In genomic region chr6:3345924-3346597, GRCm38 (mm10) we compare ENCODE assay signal across 8 mouse cellular contexts. TPM values are rescaled to one million over a fixed set of nuclear protein-coding genes. Genes with fewer than 3 reads are reported as not detected.
DNase-seq lines count a peak whose midpoint lies in the region; ATAC-seq lines count a peak whose summit lies in the region.
"Not testable (repeated sequence)": the region's sequence is repeated elsewhere in the genome, so short reads cannot be mapped to it uniquely, and the experiment has no call there.

No protein-coding gene starts in this region.

- H3K4me3 ChIP-seq in hindbrain, embryonic 13.5 days; liver, embryonic 16.5 days (ENCODE audit: low read depth, low read length): not testable (repeated sequence)
- 0 out of 2 replicates have a peak overlapping the region, but pooled peaks have one; percentile 13 for H3K4me3 ChIP-seq in stomach, embryonic 15.5 days (replicated peaks)

- not testable (repeated sequence) for H3K27me3 ChIP-seq in hindbrain, embryonic 13.5 days; liver, embryonic 16.5 days (ENCODE audit: control insufficient read depth, insufficient read depth, low read depth, low read length); stomach, embryonic 15.5 days (replicated peaks)

- H3K27ac ChIP-seq in hindbrain, embryonic 13.5 days; liver, embryonic 16.5 days (ENCODE audit: low read length); stomach, embryonic 15.5 days: not testable (repeated sequence)

- not testable (repeated sequence) for H3K4me2 ChIP-seq in hindbrain, embryonic 13.5 days; liver, embryonic 16.5 days (ENCODE audit: low read depth, low read length); stomach, embryonic 15.5 days

- H3K4me1 ChIP-seq in hindbrain, embryonic 13.5 days (replicated peaks); liver, embryonic 16.5 days (ENCODE audit: control insufficient read depth, low read depth, low read length); stomach, embryonic 15.5 days: not testable (repeated sequence)

- 0 out of 2 replicates have a peak, but pooled peaks have one; percentile 46 for ATAC-seq in hindbrain, embryonic 13.5 days (ENCODE audit: low FRiP score)
- ATAC-seq in liver, embryonic 16.5 days (ENCODE audit: low read depth): peak; percentile 41; the same call in 1 of the 2 replicates
- ATAC-seq in stomach, embryonic 15.5 days (ENCODE audit: insufficient read depth, low FRiP score, low read depth): not testable (repeated sequence)

- H3K9ac ChIP-seq in hindbrain, embryonic 13.5 days; liver, embryonic 16.5 days (ENCODE audit: low read depth, low read length); stomach, embryonic 15.5 days: not testable (repeated sequence)

- peak; percentile 81 for DNase-seq in 416B (ENCODE audit: low read depth)
- DNase-seq in cerebellum, postnatal 14 days: peak; percentile 6 to 13
- peak; percentile 40 for DNase-seq in gastrocnemius, adult 18-20 months (ENCODE audit: low spot score)
- peak; percentile 64 to 73 for DNase-seq in kidney, postnatal 36 days
- peak; percentile 17 to 43 for DNase-seq in monocyte, adult 2 months (ENCODE audit: low read depth in 1 of 2, low spot score in 2 of 2)

- 21% methylated on average over 1 of the region's 1 CpGs for WGBS in hindbrain, embryonic 13.5 days
- 0% methylated on average over 1 of the region's 1 CpGs for WGBS in liver, embryonic 16.5 days (ENCODE audit: insufficient replicate concordance)
- 0% methylated on average over 1 of the region's 1 CpGs for WGBS in stomach, embryonic 15.5 days

- H3K36me3 ChIP-seq in hindbrain, embryonic 13.5 days; liver, embryonic 16.5 days (ENCODE audit: control insufficient read depth, insufficient read depth); stomach, embryonic 15.5 days: not testable (repeated sequence)

- H3K9me3 ChIP-seq in hindbrain, embryonic 13.5 days; liver, embryonic 16.5 days (replicated peaks; ENCODE audit: control insufficient read depth, low read length); stomach, embryonic 15.5 days: not testable (repeated sequence)

RNA-seq across cellular contexts. Expression of gene Samd9l, which starts 53.3 kb away (rescaled TPM):
- 1 to 10 TPM; 2.9 to 4.9 TPM for total RNA-seq in gastrocnemius, adult 18-20 months (2021)
- 0.83 and 0.88 TPM in 2 replicates for polyA plus RNA-seq in hindbrain, embryonic 13.5 days (2015; fragmentation: Nextera tagmentation; extraction: Ambion mirVana)
- polyA plus RNA-seq in liver, embryonic 16.5 days (2015; fragmentation: Nextera tagmentation; extraction: Ambion mirVana): 3.6 and 4.0 TPM in 2 replicates
- 10.2 and 11.5 TPM in 2 replicates for polyA plus RNA-seq in stomach, embryonic 15.5 days (2015; fragmentation: Nextera tagmentation; extraction: Ambion mirVana)

Comparison
In these comparisons a context has a peak if more than half of its experiments do, and no peak if none do; other contexts are left out.
1. DNase-seq: peak in every context shown above with its lines; median percentile 81 in 416B; 68 in kidney, postnatal 36 days; 40 in gastrocnemius, adult 18-20 months; 30 in monocyte, adult 2 months; 10 in cerebellum, postnatal 14 days.